Mouse (Mus musculus): Measurements from ENCODE around the gene Atoh8. TPM values are rescaled to one million over a fixed set of nuclear protein-coding genes. Genes with fewer than 3 reads are reported as not detected.

Gene Atoh8
- polyA plus RNA-seq (2015; fragmentation: Nextera tagmentation; extraction: Ambion mirVana): 3.2 and 4.2 TPM in 2 replicates

GRCm38 (mm10) chr6:72235098-72235806 lies at the start of gene Atoh8:
Atoh8 (minus strand) TSS chr6:72235577.
- H3K4me3 ChIP-seq: peak within 1 kb of the TSS; percentile 49
- no peaks in the 10 kb centered on the region for H3K9me3 ChIP-seq
- peak within 1 kb of the TSS; percentile 95 for H3K4me2 ChIP-seq
- H3K27me3 ChIP-seq: peaks cover 97% of the 10 kb centered on the region
- H3K27ac ChIP-seq: peak within 1 kb of the TSS; percentile 31
- H3K36me3 ChIP-seq: no peaks in the 10 kb centered on the region
- H3K4me1 ChIP-seq (replicated peaks): peaks cover 55% of the 10 kb centered on the region
- peak within 1 kb of the TSS; percentile 72 for H3K9ac ChIP-seq
- under 1% methylated on average over 67 of the region's 68 CpGs for WGBS
- peak; percentile 15 for ATAC-seq (ENCODE audit: low FRiP score)

DNA sequence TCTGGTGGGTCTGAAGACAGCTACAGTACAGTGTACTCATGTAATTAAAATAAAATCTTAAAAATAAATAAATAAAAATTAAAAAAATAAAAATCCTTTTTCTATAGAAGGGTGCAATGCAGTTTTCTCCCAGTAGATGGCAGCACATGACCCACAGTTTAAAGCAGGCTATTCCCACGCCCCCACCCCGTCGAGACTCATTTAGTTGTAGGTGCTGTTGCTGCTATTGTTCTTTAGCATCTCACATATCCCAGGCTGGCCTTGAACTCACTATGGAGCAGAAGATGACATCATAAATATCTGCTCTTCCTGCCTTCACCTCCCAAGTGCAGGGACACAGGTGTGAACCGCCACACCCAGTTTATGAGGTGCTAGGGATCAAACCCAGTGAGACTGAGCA lies 48.5 kb upstream of the Atoh8 start:
- Histone ChIP-seq H3K9ac (no peak overlapping the region), H3K36me3 (no peaks in the 10 kb centered on the region), H3K9me3 (no peaks in the 10 kb centered on the region), H3K4me3 (no peak overlapping the region), H3K4me1 (replicated peaks) (no peaks in the 10 kb centered on the region), H3K27ac (no peak overlapping the region), H3K27me3 (no peaks in the 10 kb centered on the region), H3K4me2 (no peak overlapping the region)
- no peak for ATAC-seq (ENCODE audit: low FRiP score)
- WGBS: 27% methylated on average over 4 of the region's 4 CpGs

GRCm38 (mm10) chr6:72280410-72280998 lies 45.1 kb upstream of the Atoh8 start:
- H3K36me3 ChIP-seq: no peaks in the 10 kb centered on the region
- H3K4me3 ChIP-seq: no peak overlapping the region
- H3K9me3 ChIP-seq: no peaks in the 10 kb centered on the region
- no peaks in the 10 kb centered on the region for H3K27me3 ChIP-seq
- ATAC-seq (ENCODE audit: low FRiP score): no peak
- H3K9ac ChIP-seq: no peak overlapping the region
- no peak overlapping the region for H3K27ac ChIP-seq
- H3K4me2 ChIP-seq: no peak overlapping the region
- H3K4me1 ChIP-seq (replicated peaks): 0 out of 2 replicates have a peak, but pooled peaks cover 2% of the 10 kb centered on the region
- 76% methylated on average over 7 of the region's 7 CpGs for WGBS

GRCm38 (mm10) chr6:72279505-72279904 lies 44.1 kb upstream of the Atoh8 start:
- no peak overlapping the region for H3K27ac ChIP-seq
- no peaks in the 10 kb centered on the region for H3K9me3 ChIP-seq
- H3K4me2 ChIP-seq: no peak overlapping the region
- no peak overlapping the region for H3K4me3 ChIP-seq
- H3K36me3 ChIP-seq: no peaks in the 10 kb centered on the region
- no peaks in the 10 kb centered on the region for H3K27me3 ChIP-seq
- WGBS: 87% methylated on average over 7 of the region's 7 CpGs
- 0 out of 2 replicates have a peak, but pooled peaks cover 2% of the 10 kb centered on the region for H3K4me1 ChIP-seq (replicated peaks)
- H3K9ac ChIP-seq: no peak overlapping the region
- ATAC-seq (ENCODE audit: low FRiP score): no peak

- Histone ChIP-seq H3K9me3 (no peaks in the 10 kb centered on the region), H3K4me1 (replicated peaks) (0 out of 2 replicates have a peak, but pooled peaks cover 2% of the 10 kb centered on the region), H3K27me3 (no peaks in the 10 kb centered on the region), H3K27ac (no peak overlapping the region), H3K4me3 (no peak overlapping the region), H3K4me2 (no peak overlapping the region), H3K9ac (no peak overlapping the region), H3K36me3 (no peaks in the 10 kb centered on the region)
- ATAC-seq (ENCODE audit: low FRiP score): no peak
- WGBS: 74% methylated on average over 4 of the region's 4 CpGs
Observed at GRCm38 (mm10) chr6:72278835-72279234, 43.5 kb upstream of the Atoh8 start.

- Histone ChIP-seq H3K9me3 (no peaks in the 10 kb centered on the region), H3K9ac (no peak overlapping the region), H3K4me1 (replicated peaks) (0 out of 2 replicates have a peak, but pooled peaks cover 2% of the 10 kb centered on the region), H3K27me3 (no peaks in the 10 kb centered on the region), H3K27ac (no peak overlapping the region), H3K4me2 (no peak overlapping the region), H3K4me3 (no peak overlapping the region), H3K36me3 (no peaks in the 10 kb centered on the region)
- WGBS: 87% methylated on average over 9 of the region's 9 CpGs
- ATAC-seq (ENCODE audit: low FRiP score): no peak
Observed at GRCm38 (mm10) chr6:72277508-72278166, 42.3 kb upstream of the Atoh8 start.

DNA sequence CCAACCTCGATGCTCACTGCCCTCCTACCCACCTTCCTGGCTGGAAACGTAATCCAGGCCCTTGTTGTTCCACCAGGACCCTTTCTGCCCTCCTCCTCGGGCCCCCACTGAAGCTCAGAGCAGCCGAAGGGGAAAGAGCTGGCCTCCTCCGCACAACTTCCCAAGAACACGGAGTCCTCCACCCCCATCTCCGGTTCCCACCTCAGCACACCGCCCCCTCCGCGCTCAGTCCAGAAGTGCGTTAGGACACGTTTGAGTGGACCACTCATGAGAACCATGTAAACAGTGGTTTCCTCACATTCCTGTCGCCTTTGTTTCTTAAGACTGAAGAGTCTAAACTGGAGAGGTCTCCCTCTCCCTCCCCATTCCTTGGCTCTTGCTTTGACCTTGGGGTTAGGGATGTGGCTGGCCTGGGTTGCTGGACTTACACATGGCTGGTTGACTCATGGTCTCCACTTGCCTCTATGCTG lies 41.6 kb upstream of the Atoh8 start:
- no peak overlapping the region for H3K9ac ChIP-seq
- H3K4me2 ChIP-seq: no peak overlapping the region
- no peaks in the 10 kb centered on the region for H3K27me3 ChIP-seq
- H3K4me1 ChIP-seq (replicated peaks): 0 out of 2 replicates have a peak, but pooled peaks cover 2% of the 10 kb centered on the region
- WGBS: 87% methylated on average over 13 of the region's 13 CpGs
- H3K9me3 ChIP-seq: no peaks in the 10 kb centered on the region
- H3K27ac ChIP-seq: no peak overlapping the region
- H3K36me3 ChIP-seq: no peaks in the 10 kb centered on the region
- no peak overlapping the region for H3K4me3 ChIP-seq
- ATAC-seq (ENCODE audit: low FRiP score): no peak

DNA sequence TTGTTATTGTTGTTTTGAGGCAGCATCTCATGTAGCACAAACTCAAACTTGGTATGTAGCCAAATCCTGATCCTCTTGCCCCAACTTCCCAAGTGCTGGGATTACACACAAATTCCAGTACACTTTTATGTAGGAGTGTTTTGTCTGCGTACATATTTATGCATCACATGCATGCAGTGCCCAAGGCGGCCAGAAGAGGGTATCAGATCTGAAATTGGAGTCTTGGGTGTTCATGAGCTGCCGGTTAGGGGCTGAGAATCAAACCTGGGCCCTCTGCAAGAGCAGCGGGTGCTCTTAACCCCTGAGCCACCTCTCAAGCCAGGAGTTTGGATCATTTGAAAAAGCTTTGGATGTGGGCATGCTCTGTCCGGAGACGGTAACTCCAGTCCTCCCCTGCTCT lies 40.8 kb upstream of the Atoh8 start:
- no peak overlapping the region for H3K4me2 ChIP-seq
- ATAC-seq (ENCODE audit: low FRiP score): no peak
- H3K36me3 ChIP-seq: no peaks in the 10 kb centered on the region
- H3K27ac ChIP-seq: no peak overlapping the region
- H3K9ac ChIP-seq: no peak overlapping the region
- 91% methylated on average over 6 of the region's 6 CpGs for WGBS
- H3K4me3 ChIP-seq: no peak overlapping the region
- H3K9me3 ChIP-seq: no peaks in the 10 kb centered on the region
- 0 out of 2 replicates have a peak, but pooled peaks cover 2% of the 10 kb centered on the region for H3K4me1 ChIP-seq (replicated peaks)
- no peaks in the 10 kb centered on the region for H3K27me3 ChIP-seq

DNA sequence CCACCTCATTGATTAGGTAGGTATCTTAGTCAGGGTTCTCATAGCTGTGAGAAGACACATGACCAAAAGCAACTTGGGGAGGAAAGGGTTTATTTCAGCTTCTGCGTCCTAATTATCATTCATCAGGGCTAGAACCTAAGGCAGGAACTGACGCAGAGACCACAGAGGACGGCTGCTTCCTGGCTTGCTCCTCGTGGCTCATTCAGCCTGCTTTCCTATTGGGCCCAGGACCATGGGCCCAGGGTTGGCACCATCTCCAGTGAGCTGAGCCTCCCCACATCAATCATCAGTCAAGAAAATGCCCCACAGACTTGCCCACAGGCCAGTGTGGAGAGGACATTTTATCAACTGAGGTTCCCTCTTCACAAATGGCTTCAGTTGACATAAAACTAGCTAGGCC lies 40.1 kb upstream of the Atoh8 start:
- 0 out of 2 replicates have a peak, but pooled peaks cover 2% of the 10 kb centered on the region for H3K4me1 ChIP-seq (replicated peaks)
- no peaks in the 10 kb centered on the region for H3K27me3 ChIP-seq
- no peaks in the 10 kb centered on the region for H3K9me3 ChIP-seq
- H3K36me3 ChIP-seq: no peaks in the 10 kb centered on the region
- H3K4me2 ChIP-seq: no peak overlapping the region
- no peak overlapping the region for H3K9ac ChIP-seq
- no peak overlapping the region for H3K4me3 ChIP-seq
- no peak for ATAC-seq (ENCODE audit: low FRiP score)
- 74% methylated on average over 4 of the region's 4 CpGs for WGBS
- H3K27ac ChIP-seq: no peak overlapping the region

- Histone ChIP-seq H3K9ac (no peak overlapping the region), H3K9me3 (no peaks in the 10 kb centered on the region), H3K4me1 (replicated peaks) (peaks cover 7% of the 10 kb centered on the region), H3K27ac (no peak overlapping the region), H3K36me3 (no peaks in the 10 kb centered on the region), H3K27me3 (no peaks in the 10 kb centered on the region), H3K4me3 (no peak overlapping the region), H3K4me2 (no peak overlapping the region)
- no peak for ATAC-seq (ENCODE audit: low FRiP score)
- 84% methylated on average over 6 of the region's 6 CpGs for WGBS
Observed at GRCm38 (mm10) chr6:72273153-72273552, 37.8 kb upstream of the Atoh8 start.

- no peak for ATAC-seq (ENCODE audit: low FRiP score)
- 88% methylated on average over 10 of the region's 10 CpGs for WGBS
- Histone ChIP-seq H3K4me3 (no peak overlapping the region), H3K4me1 (replicated peaks) (peaks cover 7% of the 10 kb centered on the region), H3K36me3 (no peaks in the 10 kb centered on the region), H3K27ac (no peak overlapping the region), H3K27me3 (no peaks in the 10 kb centered on the region), H3K9ac (no peak overlapping the region), H3K9me3 (no peaks in the 10 kb centered on the region), H3K4me2 (no peak overlapping the region)
Observed at GRCm38 (mm10) chr6:72272161-72272696, 36.9 kb upstream of the Atoh8 start.

GRCm38 (mm10) chr6:72270952-72271519 lies 35.7 kb upstream of the Atoh8 start:
- Histone ChIP-seq H3K27me3 (0 out of 2 replicates have a peak, but pooled peaks cover 4% of the 10 kb centered on the region), H3K36me3 (no peaks in the 10 kb centered on the region), H3K9me3 (no peaks in the 10 kb centered on the region), H3K4me2 (no peak overlapping the region), H3K4me3 (no peak overlapping the region), H3K9ac (no peak overlapping the region), H3K4me1 (replicated peaks) (peaks cover 7% of the 10 kb centered on the region), H3K27ac (no peak overlapping the region)
- ATAC-seq (ENCODE audit: low FRiP score): no peak
- 86% methylated on average over 11 of the region's 11 CpGs for WGBS
